Mouse (Mus musculus): ENCODE data around the gene Kcng1. TPM values are rescaled to one million over a fixed set of nuclear protein-coding genes. Genes with fewer than 3 reads are reported as not detected.

The Kcng1 gene
- polyA plus RNA-seq (2014; fragmentation: Illumina TruSeq; extraction: RNeasy Lipid Tissue Mini Kit (QIAGEN cat#74804); ENCODE audit: low read depth, low replicate concordance), result 0.16 TPM

DNA sequence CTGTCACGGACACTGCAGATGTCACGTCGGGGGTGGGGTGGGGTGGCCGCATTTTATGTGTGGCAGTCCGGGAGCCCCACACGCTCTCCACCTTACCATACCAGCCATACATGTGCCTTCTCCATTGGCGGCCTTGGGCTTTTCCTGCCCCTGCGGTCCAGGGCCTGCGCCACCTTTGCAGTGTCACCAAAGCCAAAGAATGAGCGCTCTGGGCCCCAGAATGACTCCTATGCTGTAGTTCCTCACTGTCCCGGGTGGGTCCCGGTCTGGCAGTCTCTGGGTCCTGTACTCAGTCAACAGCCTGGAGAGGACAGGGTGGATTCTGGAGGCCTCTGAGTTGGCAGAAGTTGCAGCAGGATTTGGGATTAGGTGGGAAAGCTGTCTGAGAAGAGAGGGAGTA, at the start of gene Kcng1:
Kcng1 (minus strand) TSS at position 155 of the 400 bp plus-strand sequence.

DNA sequence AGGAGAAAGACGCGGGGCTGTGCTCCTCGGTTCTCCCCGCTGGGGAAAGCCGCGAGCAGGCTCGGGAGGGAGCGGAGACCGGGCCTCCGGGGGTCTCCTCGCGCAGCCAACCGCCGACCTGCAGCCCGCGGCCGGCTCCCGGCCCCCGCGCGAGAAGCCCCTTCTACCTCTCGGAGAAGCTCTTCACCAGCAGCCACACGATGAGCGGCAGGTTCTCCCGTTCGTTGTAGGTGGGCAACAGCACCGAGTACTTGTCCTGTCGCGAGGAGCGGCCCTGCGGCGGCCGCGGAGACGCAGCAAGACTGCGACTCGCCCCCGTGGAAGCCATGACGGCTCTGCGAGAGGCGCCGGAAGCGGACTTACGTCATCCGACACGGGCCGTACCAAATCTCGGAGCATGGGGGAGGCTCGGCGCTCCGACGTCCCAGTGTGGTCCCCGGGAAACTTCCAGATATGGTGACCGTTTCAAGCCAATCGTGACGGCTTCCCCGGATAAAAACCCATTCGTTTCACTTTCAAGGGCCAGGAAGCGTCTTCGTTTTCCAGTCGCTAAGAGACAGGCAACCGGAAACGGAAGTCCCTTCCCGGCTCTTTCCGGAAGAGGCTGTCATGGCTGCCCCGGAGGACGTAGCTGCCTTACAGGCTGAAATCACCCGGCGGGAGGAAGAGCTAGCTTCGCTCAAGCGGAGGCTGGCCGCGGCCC, 51.4 kb downstream of the Kcng1 start, which contains the start of the genes Gm20716, Dpm1 and Mocs3:
Gm20716 (minus strand) TSS at position 339 of the 703 bp plus-strand sequence.
Dpm1 (minus strand) TSS at position 566 of the 703 bp plus-strand sequence.
Mocs3 (plus strand) TSS at position 597 of the 703 bp plus-strand sequence.

Other genes starting within 250 kb of the Kcng1 start
- 20.0 TPM for gene Pard6b, start 200.7 kb downstream of the Kcng1 start, polyA plus RNA-seq (2014; fragmentation: Illumina TruSeq; extraction: RNeasy Lipid Tissue Mini Kit (QIAGEN cat#74804); ENCODE audit: low read depth, low replicate concordance)
- gene Adnp, start 74.6 kb downstream of the Kcng1 start, polyA plus RNA-seq (2014; fragmentation: Illumina TruSeq; extraction: RNeasy Lipid Tissue Mini Kit (QIAGEN cat#74804); ENCODE audit: low read depth, low replicate concordance), result 9.2 TPM
- gene Gm20716, start 51.4 kb downstream of the Kcng1 start, polyA plus RNA-seq (2014; fragmentation: Illumina TruSeq; extraction: RNeasy Lipid Tissue Mini Kit (QIAGEN cat#74804); ENCODE audit: low read depth, low replicate concordance), result 80.6 TPM
- 211 TPM for gene Dpm1, start 51.1 kb downstream of the Kcng1 start, polyA plus RNA-seq (2014; fragmentation: Illumina TruSeq; extraction: RNeasy Lipid Tissue Mini Kit (QIAGEN cat#74804); ENCODE audit: low read depth, low replicate concordance)
- gene Mocs3, start 51.1 kb downstream of the Kcng1 start, polyA plus RNA-seq (2014; fragmentation: Illumina TruSeq; extraction: RNeasy Lipid Tissue Mini Kit (QIAGEN cat#74804); ENCODE audit: low read depth, low replicate concordance), result 1.8 TPM

Measured in kidney, adult 10 weeks (tissue).